Mouse (Mus musculus): ENCODE measurements around the gene Gng7. TPM values are rescaled to one million over a fixed set of nuclear protein-coding genes. Genes with fewer than 3 reads are reported as not detected.

Gng7 gene
- polyA plus RNA-seq, 1 experiment from 2014 or later: 1.4 TPM

DNA sequence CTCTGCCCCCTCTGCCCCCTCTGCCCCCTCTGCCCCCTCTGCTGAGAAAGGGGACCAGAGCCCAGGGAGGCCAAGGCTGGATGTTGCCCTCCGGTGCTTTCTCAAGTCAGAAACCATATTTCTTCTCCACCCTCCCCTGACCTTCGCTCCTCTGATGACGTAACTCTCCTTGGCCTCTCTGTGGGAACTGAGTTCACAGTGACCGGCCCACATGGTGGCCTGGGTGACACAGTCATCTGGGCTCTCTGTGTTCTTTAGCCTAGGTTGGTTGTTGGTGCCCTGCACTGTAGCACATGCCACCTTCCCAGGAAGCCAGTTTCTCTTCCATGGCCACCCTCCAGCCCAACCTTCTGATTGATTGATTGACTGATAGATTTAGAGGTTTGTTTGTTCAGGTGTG, 32.4 kb downstream of the Gng7 start:
- no peak for ATAC-seq (ENCODE audit: extremely low read depth, insufficient number of reproducible peaks, low FRiP score, low TSS enrichment)
- H3K27me3 ChIP-seq (replicated peaks): peaks cover 32% of the 10 kb centered on the region
- H3K27ac ChIP-seq (replicated peaks): no peak overlapping the region
- no peak overlapping the region for H3K4me2 ChIP-seq
- H3K36me3 ChIP-seq: no peaks in the 10 kb centered on the region
- H3K4me1 ChIP-seq: peaks cover 18% of the 10 kb centered on the region
- H3K4me3 ChIP-seq: no peak overlapping the region
- WGBS: 73% methylated on average over 4 of the region's 4 CpGs
- no peaks in the 10 kb centered on the region for H3K9me3 ChIP-seq
- H3K9ac ChIP-seq: no peak overlapping the region

DNA sequence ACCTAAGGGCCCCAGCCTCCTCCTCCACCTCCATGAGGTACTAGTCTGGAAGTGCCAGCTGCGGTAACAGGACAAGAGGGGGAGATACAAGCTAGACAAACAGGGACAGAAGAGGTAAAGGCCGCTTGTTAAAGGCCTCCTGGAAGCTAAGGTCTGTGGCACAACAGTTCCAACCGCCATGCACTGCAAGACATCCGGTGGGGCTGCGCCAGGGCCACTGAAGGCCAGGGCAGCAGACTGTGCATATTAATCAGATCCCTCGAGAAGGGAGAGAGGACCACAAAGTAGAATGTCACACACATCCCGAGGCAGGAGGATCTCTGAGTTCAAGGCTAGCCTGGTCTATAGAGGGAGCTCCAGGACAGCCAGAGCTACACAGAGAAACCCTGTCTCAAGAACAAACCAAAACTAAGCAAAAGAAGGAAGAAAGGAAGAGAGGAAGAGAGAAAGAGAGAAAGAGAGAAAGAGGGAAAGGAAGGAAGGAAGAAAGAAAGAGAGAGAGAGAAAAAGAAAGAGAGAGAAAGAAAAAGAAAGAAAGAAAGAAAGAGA, 33.1 kb downstream of the Gng7 start:
- Histone ChIP-seq H3K9ac (no peak overlapping the region), H3K36me3 (no peaks in the 10 kb centered on the region), H3K4me1 (peaks cover 12% of the 10 kb centered on the region), H3K4me3 (no peak overlapping the region), H3K4me2 (no peak overlapping the region), H3K9me3 (no peaks in the 10 kb centered on the region), H3K27me3 (replicated peaks) (peaks cover 27% of the 10 kb centered on the region), H3K27ac (replicated peaks) (no peak overlapping the region)
- WGBS: 46% methylated on average over 7 of the region's 7 CpGs
- no peak for ATAC-seq (ENCODE audit: extremely low read depth, insufficient number of reproducible peaks, low FRiP score, low TSS enrichment)

DNA sequence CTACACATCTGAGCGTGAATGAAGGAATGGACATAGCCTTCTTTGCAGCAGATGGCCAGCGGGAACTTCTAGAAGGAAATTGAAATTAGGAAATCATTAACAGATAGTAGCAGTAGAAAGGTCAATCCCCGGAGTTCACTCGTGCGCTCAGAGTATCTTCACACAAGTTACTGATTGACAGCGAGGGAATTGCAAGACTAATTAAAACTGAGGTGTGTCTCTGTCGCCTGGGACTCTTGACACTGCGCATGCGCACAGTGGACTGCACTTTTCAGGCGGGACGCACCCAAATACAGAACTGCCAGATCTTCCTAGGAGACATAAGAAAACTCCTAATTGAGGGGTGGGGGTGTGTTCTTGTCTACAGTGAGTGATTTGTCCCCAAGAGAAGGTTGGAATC, 39.3 kb downstream of the Gng7 start:
- H3K9me3 ChIP-seq: peaks cover 5% of the 10 kb centered on the region; the same call in 1 of the 2 replicates
- H3K4me1 ChIP-seq: peaks cover 22% of the 10 kb centered on the region
- H3K36me3 ChIP-seq: no peaks in the 10 kb centered on the region
- H3K27me3 ChIP-seq (replicated peaks): no peaks in the 10 kb centered on the region
- H3K9ac ChIP-seq: no peak overlapping the region
- no peak overlapping the region for H3K4me3 ChIP-seq
- no peak overlapping the region for H3K27ac ChIP-seq (replicated peaks)
- H3K4me2 ChIP-seq: no peak overlapping the region
- ATAC-seq (ENCODE audit: extremely low read depth, insufficient number of reproducible peaks, low FRiP score, low TSS enrichment): no peak
- 88% methylated on average over 11 of the region's 11 CpGs for WGBS

DNA sequence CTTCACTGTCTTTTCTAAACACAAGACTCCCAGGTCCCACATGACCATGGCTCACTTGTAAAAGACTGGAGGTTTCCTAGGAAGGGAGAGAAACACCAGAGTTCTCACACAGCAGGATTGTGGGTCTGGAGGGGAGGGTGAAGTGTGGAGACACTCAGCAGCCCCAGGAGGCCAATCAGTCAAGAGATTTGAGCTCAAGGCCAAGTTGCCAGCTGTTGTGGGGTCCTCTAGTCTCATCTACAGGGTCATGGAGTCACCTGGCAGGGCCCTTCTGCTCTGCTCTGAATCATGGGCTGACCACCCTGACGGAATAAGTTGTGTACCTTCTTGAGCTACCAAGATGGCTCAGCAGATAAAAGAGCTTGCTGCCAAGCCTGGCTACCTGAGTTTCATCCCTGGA, 41.0 kb downstream of the Gng7 start:
- Histone ChIP-seq H3K36me3 (no peaks in the 10 kb centered on the region), H3K27ac (replicated peaks) (no peak overlapping the region), H3K4me2 (no peak overlapping the region), H3K27me3 (replicated peaks) (0 out of 2 replicates have a peak, but pooled peaks cover 4% of the 10 kb centered on the region), H3K9ac (no peak overlapping the region), H3K4me1 (peaks cover 22% of the 10 kb centered on the region), H3K9me3 (peaks cover 5% of the 10 kb centered on the region; the same call in 1 of the 2 replicates), H3K4me3 (no peak overlapping the region)
- WGBS: 67% methylated on average over 1 of the region's 1 CpGs
- no peak for ATAC-seq (ENCODE audit: extremely low read depth, insufficient number of reproducible peaks, low FRiP score, low TSS enrichment)

DNA sequence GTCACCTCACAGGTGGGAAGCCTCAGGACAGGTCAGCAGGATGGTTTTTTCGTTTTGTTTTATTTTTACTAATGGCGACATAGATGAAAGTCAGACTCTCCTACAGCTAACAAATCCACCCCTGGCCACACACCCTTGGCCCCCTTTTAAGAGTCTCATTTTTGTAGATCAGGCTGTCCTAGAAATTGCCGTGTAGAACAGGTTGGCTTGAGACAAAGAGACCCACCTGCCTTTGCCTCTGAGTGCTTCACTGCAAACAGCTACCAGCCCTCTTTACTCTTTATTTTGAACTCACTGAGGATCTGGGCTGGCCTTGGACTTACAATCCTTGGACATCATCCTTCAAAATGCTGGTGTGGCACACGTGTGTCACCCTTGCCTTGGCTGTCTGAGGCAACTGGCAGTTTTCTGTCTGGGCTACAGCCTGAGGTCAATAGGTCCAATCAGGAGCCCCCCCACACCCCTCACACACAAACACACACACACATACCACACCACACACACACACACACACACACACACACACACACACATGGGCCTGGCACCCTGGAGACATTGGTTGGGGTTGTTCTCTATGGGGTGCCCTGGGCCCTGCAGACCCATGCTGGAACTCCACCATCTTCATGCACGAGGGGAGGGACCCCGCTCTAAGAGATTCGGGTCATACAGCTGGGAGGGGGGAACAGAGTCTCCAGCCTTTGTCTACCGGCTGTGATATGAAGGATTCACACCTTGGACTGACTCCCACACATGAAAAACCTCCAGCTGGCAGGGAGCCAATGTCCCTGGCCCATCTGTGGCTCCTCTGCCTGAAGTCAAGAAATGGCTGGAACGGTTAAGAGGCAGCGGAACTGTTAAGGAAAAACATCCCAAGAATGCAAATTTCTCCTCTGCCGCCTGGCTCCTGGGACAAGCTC, 42.4 kb downstream of the Gng7 start:
- no peaks in the 10 kb centered on the region for H3K36me3 ChIP-seq
- 39% methylated on average over 11 of the region's 11 CpGs for WGBS
- H3K27me3 ChIP-seq (replicated peaks): 0 out of 2 replicates have a peak, but pooled peaks cover 4% of the 10 kb centered on the region
- H3K27ac ChIP-seq (replicated peaks): peak overlapping the region; percentile 21
- peak overlapping the region; percentile 30 for H3K9ac ChIP-seq
- peaks cover 5% of the 10 kb centered on the region; the same call in 1 of the 2 replicates for H3K9me3 ChIP-seq
- ATAC-seq (ENCODE audit: extremely low read depth, insufficient number of reproducible peaks, low FRiP score, low TSS enrichment): no peak
- 0 out of 2 replicates have a peak overlapping the region, but pooled peaks have one; percentile 4 for H3K4me2 ChIP-seq
- H3K4me1 ChIP-seq: peaks cover 25% of the 10 kb centered on the region
- H3K4me3 ChIP-seq: no peak overlapping the region

DNA sequence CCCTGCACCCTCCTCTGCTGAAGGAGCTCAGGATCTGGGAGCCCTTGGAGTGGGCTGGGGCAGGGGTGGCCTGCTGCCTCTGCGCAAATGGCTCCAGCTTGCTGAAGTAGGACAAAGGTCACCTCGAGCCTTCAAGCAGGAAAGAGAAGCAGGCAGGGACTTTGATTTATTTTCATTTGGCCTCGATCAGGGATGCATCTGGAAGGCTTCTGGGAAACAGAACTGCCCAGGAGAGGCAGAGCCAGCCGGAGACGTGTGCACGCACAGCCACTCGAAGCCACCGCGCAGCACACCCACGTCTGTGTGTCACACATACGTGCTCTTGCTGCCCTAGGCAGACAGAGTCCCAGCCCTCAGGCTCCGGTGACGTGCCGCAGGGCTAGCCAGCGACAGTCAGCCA, 43.2 kb downstream of the Gng7 start:
- Histone ChIP-seq H3K4me1 (peaks cover 33% of the 10 kb centered on the region), H3K9me3 (peaks cover 5% of the 10 kb centered on the region; the same call in 1 of the 2 replicates), H3K4me3 (no peak overlapping the region), H3K27ac (replicated peaks) (no peak overlapping the region), H3K4me2 (no peak overlapping the region), H3K27me3 (replicated peaks) (0 out of 2 replicates have a peak, but pooled peaks cover 4% of the 10 kb centered on the region), H3K36me3 (no peaks in the 10 kb centered on the region), H3K9ac (no peak overlapping the region)
- no peak for ATAC-seq (ENCODE audit: extremely low read depth, insufficient number of reproducible peaks, low FRiP score, low TSS enrichment)
- WGBS: 74% methylated on average over 15 of the region's 15 CpGs

DNA sequence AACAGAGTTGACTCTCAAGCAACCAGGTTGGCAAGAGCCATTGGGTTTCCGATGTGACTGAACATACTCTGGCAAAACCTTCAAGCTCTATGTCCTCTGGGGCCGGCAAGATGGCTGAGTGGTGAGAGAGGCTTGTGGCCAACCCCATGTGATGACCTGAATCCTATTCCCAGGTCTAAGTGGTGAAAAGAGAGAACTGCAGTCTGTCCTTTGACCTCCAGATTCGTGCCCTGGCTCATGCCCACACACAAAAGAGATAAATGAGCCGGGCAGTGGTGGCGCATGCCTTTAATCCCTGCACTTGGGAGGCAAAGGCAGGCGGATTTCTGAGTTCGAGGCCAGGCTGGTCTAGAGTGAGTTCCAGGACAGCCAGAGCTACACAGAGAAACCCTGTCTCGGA, 44.6 kb downstream of the Gng7 start:
- H3K36me3 ChIP-seq: no peaks in the 10 kb centered on the region
- no peak overlapping the region for H3K9ac ChIP-seq
- WGBS: 77% methylated on average over 8 of the region's 8 CpGs
- H3K27me3 ChIP-seq (replicated peaks): 0 out of 2 replicates have a peak, but pooled peaks cover 4% of the 10 kb centered on the region
- no peak overlapping the region for H3K27ac ChIP-seq (replicated peaks)
- peaks cover 40% of the 10 kb centered on the region for H3K4me1 ChIP-seq
- no peak overlapping the region for H3K4me3 ChIP-seq
- no peak for ATAC-seq (ENCODE audit: extremely low read depth, insufficient number of reproducible peaks, low FRiP score, low TSS enrichment)
- H3K9me3 ChIP-seq: peaks cover 5% of the 10 kb centered on the region; the same call in 1 of the 2 replicates
- no peak overlapping the region for H3K4me2 ChIP-seq

DNA sequence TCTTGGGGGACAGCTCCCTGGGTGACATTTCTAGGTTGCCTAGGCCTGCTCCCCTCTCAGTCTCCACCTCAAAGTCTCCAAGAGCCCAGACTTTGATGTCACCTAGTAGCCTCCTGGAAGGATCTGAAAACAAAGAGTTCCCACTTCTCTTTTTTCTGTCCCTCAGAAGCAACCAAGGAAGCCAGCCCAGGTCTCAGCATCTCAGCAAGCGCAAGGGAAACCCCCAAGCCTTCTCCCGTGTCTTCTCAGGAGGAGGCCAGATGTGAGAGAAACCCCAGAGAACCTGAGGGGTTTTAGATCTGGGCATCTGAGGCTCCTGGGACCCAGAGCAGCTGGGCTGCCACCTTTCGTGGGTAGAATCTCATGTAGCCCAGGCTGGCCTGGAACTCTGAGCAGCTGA, 45.4 kb downstream of the Gng7 start:
- 0 out of 2 replicates have a peak, but pooled peaks cover 4% of the 10 kb centered on the region for H3K27me3 ChIP-seq (replicated peaks)
- no peak overlapping the region for H3K4me3 ChIP-seq
- no peak for ATAC-seq (ENCODE audit: extremely low read depth, insufficient number of reproducible peaks, low FRiP score, low TSS enrichment)
- H3K9ac ChIP-seq: no peak overlapping the region
- peaks cover 47% of the 10 kb centered on the region for H3K4me1 ChIP-seq
- no peaks in the 10 kb centered on the region for H3K36me3 ChIP-seq
- no peak overlapping the region for H3K4me2 ChIP-seq
- WGBS: 79% methylated on average over 3 of the region's 3 CpGs
- H3K9me3 ChIP-seq: peaks cover 5% of the 10 kb centered on the region; the same call in 1 of the 2 replicates
- H3K27ac ChIP-seq (replicated peaks): no peak overlapping the region

DNA sequence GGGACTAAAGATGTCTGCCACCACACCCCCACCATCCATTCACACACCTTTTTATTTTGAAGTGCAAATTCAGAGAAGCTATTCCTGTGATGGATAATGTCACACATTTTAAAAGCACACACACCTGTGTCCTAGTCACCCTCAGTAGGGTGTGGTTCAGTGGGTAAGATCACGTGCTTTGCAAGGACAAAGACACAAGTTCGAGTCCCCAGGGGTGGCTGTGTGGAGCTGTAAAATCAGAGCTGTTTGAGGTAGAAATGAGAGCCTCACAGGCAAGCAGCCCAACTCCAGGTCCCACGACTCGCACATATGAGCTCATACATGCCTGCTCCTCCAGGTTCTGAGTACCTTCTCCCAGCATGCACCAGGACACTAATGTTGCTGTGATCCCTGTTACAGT, 46.6 kb downstream of the Gng7 start:
- H3K9ac ChIP-seq: no peak overlapping the region
- no peak overlapping the region for H3K27ac ChIP-seq (replicated peaks)
- H3K27me3 ChIP-seq (replicated peaks): 0 out of 2 replicates have a peak, but pooled peaks cover 4% of the 10 kb centered on the region
- H3K4me1 ChIP-seq: peaks cover 55% of the 10 kb centered on the region
- WGBS: 82% methylated on average over 4 of the region's 4 CpGs
- no peaks in the 10 kb centered on the region for H3K36me3 ChIP-seq
- peaks cover 5% of the 10 kb centered on the region; the same call in 1 of the 2 replicates for H3K9me3 ChIP-seq
- no peak for ATAC-seq (ENCODE audit: extremely low read depth, insufficient number of reproducible peaks, low FRiP score, low TSS enrichment)
- no peak overlapping the region for H3K4me3 ChIP-seq
- H3K4me2 ChIP-seq: no peak overlapping the region

DNA sequence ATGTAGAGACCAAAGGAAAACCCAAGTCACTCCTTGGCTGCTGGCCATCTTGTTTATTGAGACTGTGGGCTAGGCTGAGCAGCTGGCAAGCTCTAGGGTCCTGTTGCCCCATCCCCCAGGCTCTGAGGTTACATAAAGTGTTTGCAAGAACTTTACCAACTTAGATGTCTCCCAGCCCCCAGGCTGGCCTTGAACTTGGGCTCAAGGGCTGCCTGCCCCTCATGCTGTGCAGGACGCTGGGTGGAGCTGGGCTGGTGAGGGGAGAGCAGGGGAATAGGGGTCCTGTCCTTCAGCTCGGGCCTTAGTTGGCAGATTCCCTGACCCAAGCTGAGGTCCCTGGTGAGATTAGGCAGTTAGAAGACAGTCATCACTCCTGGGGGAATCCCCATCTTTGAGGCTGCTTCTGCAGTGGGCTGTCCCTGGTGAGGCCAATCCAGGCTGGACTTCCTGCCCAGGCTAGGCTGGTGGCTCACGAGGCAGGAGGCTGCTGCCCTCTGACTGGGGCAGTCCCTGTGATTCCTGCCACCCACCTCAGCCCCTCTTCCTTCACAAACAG, 47.6 kb downstream of the Gng7 start:
- ATAC-seq (ENCODE audit: extremely low read depth, insufficient number of reproducible peaks, low FRiP score, low TSS enrichment): no peak
- Histone ChIP-seq H3K27ac (replicated peaks) (no peak overlapping the region), H3K4me1 (peaks cover 55% of the 10 kb centered on the region), H3K27me3 (replicated peaks) (0 out of 2 replicates have a peak, but pooled peaks cover 4% of the 10 kb centered on the region), H3K9me3 (peaks cover 5% of the 10 kb centered on the region; the same call in 1 of the 2 replicates), H3K9ac (peak overlapping the region; percentile 33; the same call in 1 of the 2 replicates), H3K4me2 (no peak overlapping the region), H3K4me3 (no peak overlapping the region), H3K36me3 (no peaks in the 10 kb centered on the region)
- WGBS: 50% methylated on average over 3 of the region's 3 CpGs

DNA sequence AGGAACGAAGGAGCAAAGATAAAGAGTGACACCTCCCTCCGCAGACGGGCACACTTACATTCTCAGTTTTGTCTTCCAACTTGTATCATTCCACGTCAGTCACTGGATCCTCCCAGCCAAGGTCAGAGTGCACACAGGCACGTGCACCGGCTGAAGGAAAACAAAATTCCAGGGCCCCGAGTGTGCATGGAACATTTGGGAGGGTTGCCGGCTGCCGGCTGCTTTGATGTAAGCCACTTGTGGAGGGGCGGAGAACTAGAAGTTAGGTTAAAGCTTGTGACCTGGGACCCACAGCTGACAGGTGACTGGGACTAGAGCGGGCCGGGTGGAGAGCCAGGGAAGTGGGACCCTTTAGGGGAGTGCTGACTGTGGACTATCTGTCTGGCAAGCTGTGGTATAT, 48.4 kb downstream of the Gng7 start:
- Histone ChIP-seq H3K4me1 (peaks cover 55% of the 10 kb centered on the region), H3K9me3 (peaks cover 5% of the 10 kb centered on the region; the same call in 1 of the 2 replicates), H3K27ac (replicated peaks) (no peak overlapping the region), H3K4me2 (no peak overlapping the region), H3K4me3 (no peak overlapping the region), H3K36me3 (no peaks in the 10 kb centered on the region), H3K9ac (no peak overlapping the region), H3K27me3 (replicated peaks) (0 out of 2 replicates have a peak, but pooled peaks cover 4% of the 10 kb centered on the region)
- ATAC-seq (ENCODE audit: extremely low read depth, insufficient number of reproducible peaks, low FRiP score, low TSS enrichment): no peak
- 30% methylated on average over 12 of the region's 12 CpGs for WGBS
